11 mouse cellular contexts compared by ENCODE assay signal in the genomic region with DNA sequence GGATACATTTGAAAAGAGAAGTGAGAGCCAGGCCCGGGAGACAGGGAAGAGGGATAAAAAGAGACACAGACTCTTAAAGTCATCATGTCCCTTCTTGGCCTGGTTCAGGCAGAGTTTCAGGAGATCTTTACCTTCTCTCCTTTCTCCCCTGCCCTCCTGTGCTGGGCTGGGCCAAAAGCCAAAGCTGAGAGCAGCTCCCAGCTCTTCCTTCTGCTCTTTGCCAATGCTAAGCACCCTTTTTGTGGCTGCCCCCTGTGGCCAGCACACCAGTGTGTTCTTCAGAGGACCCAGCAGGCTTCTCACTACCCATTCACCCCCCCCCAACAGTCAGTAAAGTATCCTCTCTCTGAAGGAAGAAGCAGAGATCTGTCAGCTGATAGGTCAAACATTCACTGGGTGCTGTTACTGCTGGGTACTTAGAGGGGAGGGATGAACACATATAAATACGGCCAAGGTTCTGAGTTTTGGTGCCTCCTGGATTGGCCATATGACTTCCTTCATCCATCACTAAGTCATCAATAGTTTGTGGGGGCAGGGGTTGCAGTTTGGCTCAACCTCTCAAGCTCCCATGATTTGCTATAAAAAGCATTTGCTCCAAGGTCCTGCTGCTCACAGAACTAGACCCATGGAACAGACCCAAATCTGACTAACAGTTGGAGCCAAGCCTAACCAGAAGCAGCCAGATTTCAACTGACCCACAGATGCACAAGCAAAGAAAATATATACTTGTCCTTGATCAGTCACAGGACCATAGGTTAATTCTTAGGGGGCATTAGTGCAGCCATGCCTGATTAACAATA.
A peak's percentile ranks its signal among the peaks of the same experiment; 100 is the strongest.
DNase-seq lines count a peak whose midpoint lies in the region; ATAC-seq lines count a peak whose summit lies in the region.
"Had no signal": no experiment of that assay in that cellular context is flagged by ENCODE, and none has a peak within 500 bp of the region (broad histone marks: within the 10 kb centered on the region; RNA-seq: fewer than 3 reads in every experiment).

No protein-coding gene starts in this region.

- ATAC-seq in kidney, embryonic 14.5 days (ENCODE audit: low FRiP score, low TSS enrichment) = no peak
- peak; percentile 66 for ATAC-seq in lung, embryonic 16.5 days (ENCODE audit: low read depth)
- ATAC-seq in forebrain, embryonic 15.5 days (replicated peaks) = no peak
- ATAC-seq: forebrain, embryonic 14.5 days had no signal

- H3K9me3 ChIP-seq in kidney, embryonic 14.5 days (ENCODE audit: control insufficient read depth, low read length) = peaks cover 4% of the 10 kb centered on the region; the same call in 1 of the 2 replicates
- H3K9me3 ChIP-seq in lung, embryonic 16.5 days (ENCODE audit: control insufficient read depth, low read length) = no peaks in the 10 kb centered on the region
- H3K9me3 ChIP-seq in forebrain, embryonic 15.5 days = no peaks in the 10 kb centered on the region
- H3K9me3 ChIP-seq: limb, embryonic 15.5 days had no signal

- H3K36me3 ChIP-seq in kidney, embryonic 14.5 days (ENCODE audit: control insufficient read depth, insufficient read depth, low read length) = no peaks in the 10 kb centered on the region
- no peaks in the 10 kb centered on the region for H3K36me3 ChIP-seq in lung, embryonic 16.5 days (ENCODE audit: control insufficient read depth, insufficient read depth, low read length)
- H3K36me3 ChIP-seq in forebrain, embryonic 15.5 days = no peaks in the 10 kb centered on the region
- H3K36me3 ChIP-seq: limb, embryonic 15.5 days had no signal

- intact Hi-C loops in gastrocnemius, postnatal 14 days (cut with DNase I; ENCODE audit: low total_unique reads) = no loop called here

- DNase-seq in gastrocnemius, adult 18-20 months (ENCODE audit: low spot score) = peak; percentile 28
- DNase-seq in gastrocnemius, postnatal 14 days = no peak
- peak; percentile 21 to 43 for DNase-seq in kidney, postnatal 4 days
- peak; percentile 61 for DNase-seq in adrenal gland, postnatal 14 days
- no peak for DNase-seq in thymus, postnatal 14 days
- DNase-seq: layer of hippocampus, postnatal 36 days had no signal

- H3K4me2 ChIP-seq in kidney, embryonic 14.5 days (replicated peaks; ENCODE audit: low read depth, low read length) = no peak overlapping the region
- no peak overlapping the region for H3K4me2 ChIP-seq in lung, embryonic 16.5 days (ENCODE audit: low read depth, low read length)
- H3K4me2 ChIP-seq in forebrain, embryonic 15.5 days (replicated peaks) = no peak overlapping the region
- H3K4me2 ChIP-seq: limb, embryonic 15.5 days had no signal

- no peak overlapping the region for H3K9ac ChIP-seq in kidney, embryonic 14.5 days (ENCODE audit: low read depth, low read length)
- H3K9ac ChIP-seq in lung, embryonic 16.5 days (ENCODE audit: low read length) = no peak overlapping the region; the same call in 1 of the 2 replicates
- H3K9ac ChIP-seq in forebrain, embryonic 15.5 days (replicated peaks) = no peak overlapping the region
- H3K9ac ChIP-seq: limb, embryonic 15.5 days had no signal

- H3K4me3 ChIP-seq in kidney, embryonic 14.5 days (ENCODE audit: low read length) = no peak overlapping the region
- H3K4me3 ChIP-seq in lung, embryonic 16.5 days (ENCODE audit: low read length) = no peak overlapping the region
- H3K4me3 ChIP-seq in forebrain, embryonic 15.5 days = no peak overlapping the region
- H3K4me3 ChIP-seq: limb, embryonic 15.5 days had no signal

- no peaks in the 10 kb centered on the region for H3K4me1 ChIP-seq in kidney, embryonic 14.5 days (ENCODE audit: control insufficient read depth, insufficient read depth, low read length)
- H3K4me1 ChIP-seq in lung, embryonic 16.5 days (replicated peaks; ENCODE audit: control insufficient read depth, insufficient read depth, low read length) = peaks cover 6% of the 10 kb centered on the region
- 0 out of 2 replicates have a peak, but pooled peaks cover 7% of the 10 kb centered on the region for H3K4me1 ChIP-seq in forebrain, embryonic 15.5 days

- H3K27ac ChIP-seq in kidney, embryonic 14.5 days (ENCODE audit: low read depth, low read length) = no peak overlapping the region
- peak overlapping the region; percentile 78 for H3K27ac ChIP-seq in lung, embryonic 16.5 days (ENCODE audit: low read length)
- no peak overlapping the region for H3K27ac ChIP-seq in forebrain, embryonic 15.5 days (replicated peaks)
- H3K27ac ChIP-seq: limb, embryonic 15.5 days had no signal

- no peaks in the 10 kb centered on the region for H3K27me3 ChIP-seq in kidney, embryonic 14.5 days (ENCODE audit: control insufficient read depth, insufficient read depth, low read length)
- no peaks in the 10 kb centered on the region for H3K27me3 ChIP-seq in lung, embryonic 16.5 days (ENCODE audit: control insufficient read depth, insufficient read depth, low read depth, low read length)
- H3K27me3 ChIP-seq in forebrain, embryonic 15.5 days = no peaks in the 10 kb centered on the region
- H3K27me3 ChIP-seq: limb, embryonic 15.5 days had no signal

- 73% methylated on average over 2 of the region's 2 CpGs for WGBS in kidney, embryonic 14.5 days
- 57% methylated on average over 2 of the region's 2 CpGs for WGBS in lung, embryonic 16.5 days
- 93% methylated on average over 2 of the region's 2 CpGs for WGBS in forebrain, embryonic 15.5 days

Comparison
In these comparisons a context has a peak if more than half of its experiments do, and no peak if none do; other contexts are left out.
1. DNase-seq: peak in gastrocnemius, adult 18-20 months (single experiment), kidney, postnatal 4 days (2 of 2) and adrenal gland, postnatal 14 days (single experiment); none in gastrocnemius, postnatal 14 days (single experiment) and thymus, postnatal 14 days (single experiment).